Mouse (Mus musculus) small intestine, adult 2 months (tissue): ENCODE measurements around the gene Themis. TPM values are rescaled to one million over a fixed set of nuclear protein-coding genes. Genes with fewer than 3 reads are reported as not detected.

Experiments used
- H3K27ac ChIP-seq: fragments of 200-500 bp; 2 replicates; pipeline ENCODE4 v1.5.1; 2012; ENCODE audit warnings: low read depth, low read length, control low read depth, inconsistent platforms; ENCODE audit not compliant: insufficient read depth
- H3K27me3 ChIP-seq: fragments of 200-500 bp; 2 replicates; pipeline ENCODE4 v1.6.1; 2012; ENCODE audit warnings: mild to moderate bottlenecking, moderate library complexity, low read length, inconsistent platforms; ENCODE audit not compliant: control insufficient read depth, insufficient read depth
- H3K36me3 ChIP-seq: fragments of 200-500 bp; 2 replicates; pipeline ENCODE4 v1.6.1; 2012; ENCODE audit warnings: mild to moderate bottlenecking, low read length, control low read depth, inconsistent platforms; ENCODE audit not compliant: control insufficient read depth, insufficient read depth
- H3K4me1 ChIP-seq: fragments of 200-500 bp; 2 replicates; pipeline ENCODE4 v1.6.1; 2012; ENCODE audit warnings: low read length, inconsistent platforms, mixed read lengths; ENCODE audit not compliant: control insufficient read depth, insufficient read depth, insufficient read length
- H3K4me3 ChIP-seq: fragments of 200-500 bp; 2 replicates; pipeline ENCODE4 v1.5.1; 2012; ENCODE audit warnings: low read depth, mild to moderate bottlenecking, control low read depth, inconsistent platforms, low read length, moderate library complexity
- CTCF ChIP-seq: fragments of 200-500 bp; IDR thresholded peaks from 2 replicates; pipeline ENCODE4 v1.5.1; 2012; ENCODE audit warnings: low read depth, mild to moderate bottlenecking, control low read depth, inconsistent platforms, low read length, moderate library complexity, mixed read lengths; ENCODE audit not compliant: insufficient replicate concordance, insufficient read length; ENCODE audit errors: extremely low read depth
- POLR2A ChIP-seq: fragments of 200-500 bp; IDR thresholded peaks from 2 replicates; pipeline ENCODE4 v1.6.1; 2012; ENCODE audit warnings: low read depth, mild to moderate bottlenecking, control low read depth, inconsistent platforms, low read length, moderate library complexity
- WGBS: fragments of 180-500 bp; shearing (Covaris S2); methylation state at CpG from one replicate; pipeline ENCODE4 v1.1.7; 2018; 5-methylcytosine and 5-hydroxymethylcytosine counted together
- polyA plus RNA-seq: library from polyadenylated mRNA; depleted of rRNA; stranded (reverse); fragments of >200 nt; gene quantifications from 2 replicates; pipeline ENCODE4 v1.2.3, GENCODE M21; 2012

Gene Themis
- polyA plus RNA-seq, 1 experiment = not detected

GRCm38 (mm10) chr10:28805160-28805559 lies 137.0 kb downstream of the Themis start:
- no peak for TF ChIP-seq CTCF
- no peak for TF ChIP-seq POLR2A
- 63% methylated on average over 3 of the region's 3 CpGs for WGBS
- H3K36me3 ChIP-seq = no peaks in the 10 kb centered on the region
- no peak overlapping the region for H3K27ac ChIP-seq
- H3K27me3 ChIP-seq = no peaks in the 10 kb centered on the region
- H3K4me3 ChIP-seq = no peak overlapping the region
- no peaks in the 10 kb centered on the region for H3K4me1 ChIP-seq

DNA sequence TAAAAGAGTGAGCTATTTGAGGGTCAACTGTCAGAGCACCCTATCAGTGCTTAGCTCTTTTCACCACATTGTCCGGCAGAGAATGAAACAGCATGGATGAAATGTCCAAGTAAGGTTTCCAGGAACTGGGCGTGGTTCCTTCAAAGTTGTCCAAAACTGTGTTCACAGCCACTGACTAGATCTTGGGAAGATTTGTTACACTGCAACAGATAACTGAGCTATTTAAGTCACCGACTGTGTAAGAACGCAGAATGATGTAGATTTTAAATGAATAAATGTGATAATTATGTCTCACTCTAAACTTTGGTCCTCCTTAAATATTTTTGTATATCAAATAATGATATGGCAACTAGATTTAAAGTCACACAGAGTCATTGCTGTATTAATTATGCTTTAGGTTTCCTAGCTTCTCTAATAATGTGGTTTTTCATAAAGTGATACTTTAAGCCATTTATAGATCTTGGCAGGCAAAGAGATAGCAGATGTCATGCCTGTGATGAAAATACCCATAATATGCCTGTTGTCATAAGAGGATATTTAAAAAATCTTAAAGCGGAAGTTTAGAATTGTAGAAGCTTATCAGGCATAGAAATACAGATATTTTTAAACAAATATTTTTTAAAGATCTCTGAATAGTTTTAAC lies 143.9 kb downstream of the Themis start:
- no peaks in the 10 kb centered on the region for H3K36me3 ChIP-seq
- no peaks in the 10 kb centered on the region for H3K27me3 ChIP-seq
- no peak overlapping the region for H3K27ac ChIP-seq
- no peak overlapping the region for H3K4me3 ChIP-seq
- WGBS = 82% methylated on average over 5 of the region's 5 CpGs
- no peaks in the 10 kb centered on the region for H3K4me1 ChIP-seq
- TF ChIP-seq CTCF = no peak
- no peak for TF ChIP-seq POLR2A

- no peak for TF ChIP-seq CTCF
- no peak for TF ChIP-seq POLR2A
- Histone ChIP-seq H3K36me3 (no peaks in the 10 kb centered on the region), H3K4me3 (no peak overlapping the region), H3K27ac (no peak overlapping the region), H3K4me1 (no peaks in the 10 kb centered on the region), H3K27me3 (no peaks in the 10 kb centered on the region)
Measured at GRCm38 (mm10) chr10:28812571-28812936, 144.4 kb downstream of the Themis start.

GRCm38 (mm10) chr10:28816160-28816559 lies 148.0 kb downstream of the Themis start:
- WGBS = 75% methylated on average over 4 of the region's 4 CpGs
- TF ChIP-seq POLR2A (no peak), CTCF (no peak)

DNA sequence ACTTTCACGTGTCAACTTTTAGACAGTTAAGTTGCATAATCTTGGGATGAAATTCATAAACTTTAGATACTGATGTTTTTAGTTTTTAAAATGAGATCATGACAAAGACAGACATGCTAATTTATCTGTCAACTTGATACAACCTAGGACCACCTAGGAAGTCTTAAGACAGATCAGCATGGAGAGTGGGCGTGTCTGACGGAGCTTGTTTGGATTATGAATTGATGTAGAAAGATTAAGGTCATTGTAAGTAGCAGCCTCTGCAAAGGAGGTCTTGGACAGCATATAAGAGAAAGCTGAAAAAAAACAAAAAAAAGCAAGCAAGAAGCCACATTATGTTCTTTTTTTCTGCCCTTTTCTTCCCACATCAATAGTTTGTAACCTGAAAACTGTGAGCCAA lies 154.2 kb downstream of the Themis start:
- Histone ChIP-seq H3K4me3 (no peak overlapping the region), H3K27ac (no peak overlapping the region), H3K36me3 (no peaks in the 10 kb centered on the region), H3K27me3 (no peaks in the 10 kb centered on the region; the same call in 1 of the 2 replicates), H3K4me1 (no peaks in the 10 kb centered on the region)
- no peak for TF ChIP-seq CTCF
- no peak for TF ChIP-seq POLR2A
- 77% methylated on average over 3 of the region's 3 CpGs for WGBS

More at GRCm38 (mm10) chr10:28816160-28816559, 148.0 kb downstream of the Themis start:
- Histone ChIP-seq H3K36me3 (no peaks in the 10 kb centered on the region), H3K4me3 (no peak overlapping the region), H3K27ac (no peak overlapping the region), H3K27me3 (no peaks in the 10 kb centered on the region), H3K4me1 (no peaks in the 10 kb centered on the region)

- Histone ChIP-seq H3K27ac (no peak overlapping the region), H3K4me1 (no peaks in the 10 kb centered on the region), H3K36me3 (no peaks in the 10 kb centered on the region), H3K27me3 (no peaks in the 10 kb centered on the region), H3K4me3 (no peak overlapping the region)
- TF ChIP-seq POLR2A = no peak
- no peak for TF ChIP-seq CTCF
- WGBS = 61% methylated on average over 2 of the region's 2 CpGs
Measured at GRCm38 (mm10) chr10:28842605-28843004, 174.4 kb downstream of the Themis start.

GRCm38 (mm10) chr10:28843755-28844717 lies 175.9 kb downstream of the Themis start:
- no peak for TF ChIP-seq POLR2A
- TF ChIP-seq CTCF = no peak
- no peak overlapping the region for H3K4me3 ChIP-seq
- H3K27me3 ChIP-seq = no peaks in the 10 kb centered on the region
- H3K27ac ChIP-seq = no peak overlapping the region
- no peaks in the 10 kb centered on the region for H3K4me1 ChIP-seq
- no peaks in the 10 kb centered on the region for H3K36me3 ChIP-seq
- WGBS = 30% methylated on average over 7 of the region's 7 CpGs
